Mouse (Mus musculus) T-helper 2 cell (primary cell): ENCODE measurements at regions not wholly inside any gene's neighbourhood (a gene's known extent, or its start where the extent isn't known, plus 50 kb on each side); places are given as distances from the start of the nearest gene placed in this dataset.
"Not testable (repeated sequence)": the region's sequence is repeated elsewhere in the genome, so short reads cannot be mapped to it uniquely, and the experiment has no call there.

Experiments
- in situ Hi-C: fragments of 300-600 bp; cut with MboI, MseI; formaldehyde crosslinking; loops from one replicate; pipeline ENCODE4 v1.15.1; 2025; ENCODE audit warnings: high pct_unique_total_duplicates

DNA sequence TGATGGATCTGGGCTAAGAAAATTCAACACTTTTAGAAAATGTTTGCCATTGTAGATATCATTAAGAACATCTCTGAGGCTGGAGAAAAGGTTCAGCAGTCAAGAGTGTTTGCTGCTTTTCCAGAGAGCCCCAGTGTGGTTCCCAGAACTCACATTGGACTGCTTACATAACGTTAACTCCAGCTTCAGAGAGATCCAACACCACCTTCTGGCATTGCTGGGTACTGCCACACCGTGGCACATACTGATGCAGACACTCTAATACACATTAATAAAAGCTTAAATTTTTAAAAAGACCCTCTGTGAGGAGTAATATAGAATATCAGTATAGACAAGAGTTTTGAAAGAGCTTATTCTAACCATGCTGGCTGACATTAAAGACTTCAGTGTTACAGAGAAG, 313.6 kb upstream of the Zic4 start:
- in situ Hi-C loops: no loop called here

DNA sequence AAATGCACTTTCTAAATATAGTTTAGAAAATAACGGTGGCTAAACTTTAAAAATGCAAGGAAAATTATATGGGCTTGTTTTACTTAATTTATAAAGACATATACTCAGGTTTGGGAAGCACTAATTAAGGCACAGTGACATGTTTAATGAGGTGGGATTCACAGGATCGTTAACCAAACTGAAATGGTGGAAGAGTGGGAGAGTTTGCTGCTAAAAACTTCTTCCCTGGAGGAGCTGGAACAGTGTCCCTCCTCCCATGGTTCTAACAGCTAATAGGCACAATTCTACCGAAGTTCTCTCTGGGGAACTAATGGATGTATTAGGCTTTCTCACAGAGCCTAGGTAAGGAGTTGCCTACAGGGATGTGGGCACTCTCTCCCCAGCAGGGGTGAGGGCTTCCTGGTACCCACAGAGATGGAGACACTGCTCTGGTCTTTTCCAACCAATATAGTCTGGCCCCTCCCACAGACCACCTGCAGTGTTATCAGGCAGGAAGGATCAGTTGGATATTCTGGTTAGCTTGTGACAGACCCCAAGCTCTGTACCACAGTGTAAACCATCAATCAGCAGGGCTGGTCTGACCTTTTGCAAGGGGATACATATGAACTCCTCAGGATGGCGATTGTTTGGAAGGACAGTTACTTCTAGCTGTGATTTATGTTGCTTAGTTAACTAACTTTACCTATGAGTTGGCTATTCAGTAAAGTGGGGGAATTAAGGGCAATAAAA, 309.0 kb upstream of the Zic4 start:
- in situ Hi-C loops: no loop called here

DNA sequence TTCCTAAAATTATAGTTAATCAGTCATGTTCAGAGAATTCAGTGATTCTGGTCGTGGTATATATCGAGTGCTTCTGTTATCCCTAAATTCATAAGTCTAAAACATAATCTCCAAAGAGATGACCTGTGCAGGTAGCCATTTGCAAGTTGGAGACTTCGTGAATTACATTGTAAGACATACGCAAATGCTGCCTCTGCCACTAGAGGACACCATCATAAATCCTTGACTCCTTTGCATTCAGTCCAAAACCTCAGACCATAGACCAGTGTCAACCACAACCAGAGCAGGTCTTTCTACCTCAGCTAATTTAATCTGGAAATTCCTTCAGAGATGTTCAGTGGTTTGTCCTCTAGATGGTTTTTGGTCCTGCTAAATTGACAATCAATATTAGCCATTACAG, 302.8 kb upstream of the Zic4 start:
- in situ Hi-C loops: no loop called here

DNA sequence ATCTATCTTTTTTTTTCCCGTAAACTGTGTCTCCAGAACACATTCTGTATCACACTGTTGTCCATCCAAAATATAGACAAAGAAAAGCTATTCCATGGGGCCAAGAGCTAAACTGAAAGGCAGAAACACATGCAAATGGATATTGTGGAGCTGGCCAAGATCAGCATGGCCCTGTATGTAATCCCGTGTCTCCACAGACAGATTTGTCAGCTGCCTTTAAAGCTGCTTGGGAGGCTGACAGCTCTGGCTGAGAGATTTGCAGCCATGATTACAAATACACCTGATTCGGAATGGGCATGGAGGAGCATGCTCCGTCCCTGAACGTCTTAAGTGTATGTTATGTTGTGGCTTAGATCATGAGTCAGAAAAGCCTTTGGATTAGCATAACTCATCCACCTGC, 292.7 kb upstream of the Zic4 start:
- in situ Hi-C loops: no loop called here

DNA sequence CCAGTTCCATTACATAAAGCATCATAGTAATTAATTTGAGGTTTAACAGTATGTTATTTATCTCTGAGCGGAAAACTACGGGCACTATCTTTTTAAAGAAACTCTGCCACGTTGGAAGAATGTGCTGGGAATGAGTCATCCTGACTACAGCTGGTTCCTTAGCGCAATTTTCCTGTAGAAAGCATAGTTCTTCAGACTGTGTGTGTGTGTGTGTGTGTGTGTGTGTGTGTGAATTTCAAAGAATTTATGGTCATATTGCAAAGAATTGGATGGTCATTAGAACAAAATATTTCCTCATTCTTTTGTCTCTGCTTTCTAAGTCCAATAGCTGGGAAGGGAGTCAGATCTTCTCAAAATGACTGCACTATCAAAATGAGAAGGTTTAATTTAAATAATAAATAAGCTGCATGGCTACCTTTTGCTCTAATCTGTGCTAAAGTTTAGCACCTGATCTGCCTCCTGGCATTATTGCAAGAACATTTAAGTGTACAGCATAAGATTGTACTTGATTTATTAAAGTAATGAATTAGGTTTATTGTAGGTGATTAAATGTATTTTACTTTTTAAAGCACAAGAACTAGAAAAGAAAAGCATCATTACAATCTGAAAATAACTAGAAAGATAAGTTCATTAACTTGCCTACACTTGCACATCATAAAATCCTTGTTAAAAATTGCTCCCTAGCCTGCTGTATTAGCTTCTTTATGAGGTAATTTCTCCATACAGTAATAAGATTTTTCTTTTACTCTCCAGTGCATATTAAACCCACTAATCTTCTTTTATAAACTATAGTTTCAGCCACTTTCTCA, 288.6 kb upstream of the Zic4 start:
- in situ Hi-C loops: no loop called here

DNA sequence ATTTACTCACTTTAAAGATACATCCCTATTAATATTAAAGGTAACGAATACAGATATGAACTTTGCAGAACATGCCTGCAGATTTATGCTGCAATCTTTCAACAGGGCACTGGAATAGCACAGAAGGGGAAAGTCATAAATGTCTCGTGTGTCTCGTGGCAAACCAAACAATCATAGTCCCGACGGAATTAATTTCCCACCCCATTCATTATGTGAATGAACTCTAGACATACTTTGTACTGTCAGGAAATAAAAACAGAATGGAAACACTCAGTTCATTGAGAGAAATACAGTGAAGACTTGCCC, 288.1 kb upstream of the Zic4 start:
- in situ Hi-C loops: no loop called here

DNA sequence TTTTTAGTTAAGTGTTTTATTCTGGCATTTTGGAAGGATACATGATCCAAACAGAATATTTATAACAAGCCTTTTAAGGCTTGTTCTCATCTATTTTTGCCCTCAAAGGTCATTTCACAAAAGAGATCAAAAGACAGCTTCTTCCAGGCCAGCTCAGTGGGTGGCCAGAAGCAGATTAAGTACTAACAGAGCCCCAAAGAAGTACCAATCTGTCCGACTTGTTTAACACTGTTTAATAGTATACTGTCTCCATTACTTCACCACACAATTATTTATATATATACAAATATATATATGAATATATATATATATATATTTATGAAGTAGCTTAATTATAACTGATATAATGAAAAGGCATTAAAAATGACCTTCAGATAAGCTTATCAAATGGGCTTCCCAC, 284.7 kb upstream of the Zic4 start:
- in situ Hi-C loops: no loop called here

DNA sequence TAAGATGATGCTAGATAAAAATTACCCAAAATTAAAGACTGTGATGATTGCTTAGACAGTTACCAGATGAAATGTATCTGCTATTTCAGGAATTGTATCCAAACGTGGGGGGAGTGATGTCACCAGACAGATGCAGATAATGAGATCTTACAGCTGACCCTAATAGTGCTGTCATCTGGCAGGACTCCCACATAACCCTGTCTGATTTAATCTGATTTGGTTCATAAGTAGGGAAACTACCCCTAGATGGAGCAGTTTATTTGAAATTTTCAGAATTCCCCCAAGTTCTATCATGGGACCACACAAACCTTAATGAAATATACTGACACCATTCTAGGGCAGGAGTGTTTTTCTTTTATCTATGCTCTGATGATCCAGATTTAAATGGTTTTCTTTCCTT, 278.4 kb upstream of the Zic4 start:
- in situ Hi-C loops: no loop called here

DNA sequence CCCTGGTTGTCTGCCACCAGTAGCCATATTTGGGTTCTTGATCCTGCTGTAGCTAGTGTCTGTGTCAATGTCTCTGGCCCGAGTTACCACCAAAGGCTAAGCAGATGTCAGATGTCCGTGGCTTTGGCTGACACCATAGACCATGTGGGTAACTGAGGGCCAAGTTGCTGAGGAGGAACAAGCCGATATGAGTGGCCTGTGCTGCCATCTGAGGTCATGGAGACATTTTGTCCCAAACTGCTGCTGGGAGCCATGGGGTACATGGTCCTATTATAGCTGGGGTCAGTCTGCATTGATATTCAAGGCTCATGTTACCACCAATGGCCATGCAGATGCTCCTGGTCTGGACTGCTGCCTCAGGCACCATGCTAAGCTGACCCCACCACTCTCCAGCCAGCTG, 276.3 kb upstream of the Zic4 start:
- in situ Hi-C loops: no loop called here

DNA sequence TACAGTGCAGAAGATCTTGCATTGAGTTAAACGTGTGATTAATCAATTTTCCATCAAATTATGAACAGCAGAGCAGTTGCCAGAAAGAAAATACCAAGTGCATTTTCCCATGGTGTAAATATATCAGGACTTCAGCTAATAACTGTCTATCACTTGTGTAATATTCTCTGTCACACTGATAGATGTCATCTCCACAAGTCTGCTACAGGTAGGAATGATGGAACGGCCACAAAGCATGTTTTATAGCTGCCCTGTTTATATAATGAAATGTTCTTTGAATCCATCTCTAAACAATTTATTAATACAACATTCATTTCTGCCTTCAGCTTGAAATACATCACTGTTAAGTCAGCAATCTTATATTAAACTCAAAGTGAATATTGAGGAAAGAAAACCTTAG, 272.9 kb upstream of the Zic4 start:
- in situ Hi-C loops: no loop called here

DNA sequence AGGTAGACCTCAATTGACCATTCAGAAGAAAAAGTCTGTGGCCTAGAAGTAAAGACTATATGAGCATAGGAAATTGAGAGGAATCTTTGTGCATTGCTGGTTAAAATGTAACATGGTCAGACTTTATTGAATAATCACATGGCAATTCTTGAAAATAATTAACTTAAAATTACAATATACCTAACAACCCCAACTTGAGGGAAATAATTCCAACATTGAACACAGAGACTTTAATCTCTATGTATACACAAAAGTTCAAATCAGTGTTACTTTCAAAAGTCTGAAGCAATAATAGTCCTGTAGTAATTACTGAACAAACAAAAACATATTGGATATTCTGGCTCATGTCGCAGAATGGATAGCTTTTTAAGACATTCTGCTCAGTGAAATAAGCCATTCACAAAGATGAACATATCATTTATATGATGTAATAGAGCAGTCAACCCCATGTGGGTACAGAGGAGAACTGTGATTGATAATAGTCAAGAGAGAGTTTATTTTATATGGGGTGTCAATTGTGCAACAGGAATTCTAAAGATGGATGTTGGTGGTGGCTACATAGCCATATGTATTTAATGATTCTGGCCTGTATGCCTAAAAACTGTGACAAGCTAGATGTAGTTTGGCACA, 270.7 kb upstream of the Zic4 start:
- in situ Hi-C loops: no loop called here

DNA sequence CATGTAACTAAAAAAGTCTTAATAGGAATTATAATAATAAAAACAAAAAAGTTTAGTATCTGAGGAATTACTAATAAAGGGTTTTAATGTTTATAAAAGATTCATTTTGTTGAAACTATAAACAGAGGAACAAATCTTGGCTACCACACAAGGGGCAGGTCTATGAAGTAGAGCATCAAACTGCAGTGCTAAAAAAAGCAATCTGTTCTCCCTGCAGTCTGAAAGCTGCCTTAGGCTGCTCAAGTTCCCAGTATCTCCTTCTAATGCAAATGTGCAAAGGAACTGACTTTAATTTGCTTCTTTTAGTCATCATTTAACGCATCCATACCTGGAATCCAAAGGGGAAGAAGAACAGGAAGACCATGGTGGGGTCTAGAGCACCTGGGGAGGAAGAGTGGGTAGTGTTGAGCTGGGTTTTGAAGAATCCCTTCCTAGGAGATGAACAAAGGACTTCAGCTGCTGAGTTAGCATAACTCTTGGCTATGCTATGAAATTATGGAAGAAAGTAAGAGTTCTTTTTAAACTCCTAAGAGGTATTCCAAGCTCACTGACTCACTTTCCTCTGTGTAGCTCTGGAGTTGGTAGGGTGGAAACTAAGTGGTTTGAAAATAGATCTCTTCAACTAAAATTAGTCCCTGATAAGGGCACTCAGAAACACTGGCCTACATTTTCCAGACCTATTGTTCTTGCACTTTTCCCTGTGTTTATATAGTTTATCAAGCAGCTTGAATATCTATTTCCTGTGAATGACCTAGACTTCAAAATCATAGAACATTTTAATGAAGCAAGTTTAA, 260.4 kb upstream of the Zic4 start:
- in situ Hi-C loops: no loop called here

DNA sequence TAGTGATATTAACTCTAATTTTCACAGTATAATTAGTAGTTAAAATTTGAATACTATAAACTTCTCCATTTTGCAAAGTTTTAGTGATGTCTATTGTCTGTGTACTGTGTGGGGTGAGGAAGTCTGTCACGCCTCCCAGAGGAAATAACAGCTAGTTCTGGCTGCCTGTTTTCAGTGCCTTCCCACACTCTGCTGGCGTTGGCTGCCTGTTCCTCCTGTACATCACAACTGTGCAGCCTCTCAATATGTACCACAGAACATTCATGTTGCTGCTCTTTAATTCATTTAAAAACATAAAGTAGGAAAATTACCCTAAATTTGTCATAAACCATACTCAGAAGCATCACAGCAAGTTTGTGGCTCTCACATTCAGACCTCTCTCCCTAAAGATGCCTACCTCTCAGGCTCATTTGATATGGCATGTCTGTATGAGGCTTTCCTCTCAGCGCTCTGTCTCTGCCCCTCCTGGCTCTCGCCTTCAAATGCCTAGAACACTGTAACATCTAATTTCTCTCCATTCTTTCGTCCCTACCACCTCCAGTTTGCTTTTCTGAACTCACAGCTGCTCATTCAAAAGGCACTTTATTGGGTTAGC, 239.7 kb upstream of the Zic4 start:
- in situ Hi-C loops: no loop called here

DNA sequence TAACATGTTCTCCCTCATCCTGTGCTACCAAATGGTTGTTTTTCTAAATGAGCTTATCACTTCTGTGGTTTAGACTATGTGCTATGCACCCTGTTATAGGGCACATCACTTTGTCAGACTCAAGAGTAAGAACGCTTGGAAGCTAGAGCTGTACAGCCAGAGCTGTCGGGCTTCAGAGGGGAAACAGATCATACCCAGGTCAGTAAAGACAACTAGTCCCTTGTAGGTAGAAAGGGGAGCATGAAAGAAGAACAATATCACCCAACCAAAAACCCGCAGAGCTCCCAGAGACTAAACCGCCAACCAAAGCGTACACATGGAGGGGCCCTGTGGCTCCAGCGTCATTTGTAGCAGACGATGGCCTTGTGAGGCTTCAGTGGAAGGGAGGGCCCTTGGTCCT, 239.0 kb upstream of the Zic4 start:
- in situ Hi-C loops: no loop called here

DNA sequence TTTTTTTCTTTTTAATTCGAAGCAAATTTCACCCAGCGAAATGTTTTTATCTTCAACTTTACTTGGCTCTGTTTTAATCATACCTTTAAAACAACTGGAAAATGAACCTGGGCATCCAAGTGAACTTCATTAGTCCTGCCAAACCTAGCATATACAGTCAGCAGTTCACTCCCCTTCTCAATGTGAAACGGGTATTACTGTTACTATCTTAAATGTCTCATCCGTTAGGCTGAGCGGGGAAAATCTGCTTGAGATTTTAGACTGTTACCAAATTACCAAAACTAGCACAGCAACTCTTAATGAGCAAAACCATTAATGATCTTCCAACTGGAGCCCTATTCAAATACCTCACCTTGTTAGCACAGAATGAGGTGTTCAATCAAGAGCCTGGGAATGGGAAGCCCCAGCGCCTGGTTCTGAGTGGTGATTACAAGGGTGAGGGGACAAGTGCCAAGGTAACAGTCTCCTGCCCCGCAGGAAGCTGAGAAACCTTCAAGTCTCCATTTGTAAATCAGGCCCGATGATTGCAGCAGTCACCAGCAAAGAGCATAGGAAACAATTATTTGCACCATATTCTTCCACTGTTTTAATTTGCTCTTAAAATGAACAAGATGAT, 235.5 kb upstream of the Zic4 start:
- in situ Hi-C loops: no loop called here

DNA sequence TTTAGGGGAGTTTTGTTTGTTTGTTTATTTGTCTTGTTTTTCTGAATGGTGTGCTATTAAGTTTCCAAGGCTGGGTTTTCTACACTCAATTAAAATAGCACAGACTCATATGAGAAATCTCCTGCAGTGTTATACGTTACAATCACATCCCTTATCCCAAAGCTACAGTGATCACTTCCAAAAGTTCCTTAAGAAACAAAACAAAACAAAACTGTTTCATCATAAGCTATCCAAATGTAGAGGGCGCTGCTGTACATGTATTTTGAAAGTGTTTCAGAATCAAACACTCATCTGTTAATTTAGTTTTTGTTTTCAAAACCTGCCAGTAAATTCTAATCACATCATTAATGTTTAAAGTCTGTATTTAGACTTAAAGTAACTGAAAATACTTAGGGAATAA, 233.7 kb upstream of the Zic4 start:
- in situ Hi-C loops: not testable (repeated sequence)

DNA sequence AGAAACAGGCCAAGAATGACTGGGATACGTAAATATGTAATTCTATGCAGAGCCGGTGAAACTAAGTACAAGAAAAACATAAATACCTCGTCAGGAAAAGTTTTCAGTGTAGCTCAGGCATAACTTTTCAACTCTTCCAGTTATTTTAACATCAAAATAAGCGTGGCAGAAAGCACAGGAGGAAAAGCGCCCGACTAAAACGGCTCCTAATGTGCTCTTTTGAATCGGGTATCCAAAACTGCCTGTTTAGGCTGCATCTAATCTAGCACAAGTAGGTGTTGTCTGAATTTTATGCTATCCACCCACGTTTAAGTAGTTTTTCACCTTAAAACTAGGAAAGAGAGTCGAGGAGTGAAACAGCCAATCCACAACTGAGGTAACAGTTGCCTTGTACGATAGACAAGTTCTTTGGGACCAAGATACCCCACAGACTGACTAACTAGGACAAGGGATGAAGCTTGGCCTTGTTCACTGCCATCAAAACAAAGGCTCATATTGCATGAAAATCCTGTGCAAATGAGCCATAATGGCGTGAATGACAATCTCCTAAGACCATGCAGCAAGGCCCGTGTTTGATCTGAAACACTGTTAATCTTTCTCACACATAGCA, 232.0 kb upstream of the Zic4 start:
- in situ Hi-C loops: no loop called here

DNA sequence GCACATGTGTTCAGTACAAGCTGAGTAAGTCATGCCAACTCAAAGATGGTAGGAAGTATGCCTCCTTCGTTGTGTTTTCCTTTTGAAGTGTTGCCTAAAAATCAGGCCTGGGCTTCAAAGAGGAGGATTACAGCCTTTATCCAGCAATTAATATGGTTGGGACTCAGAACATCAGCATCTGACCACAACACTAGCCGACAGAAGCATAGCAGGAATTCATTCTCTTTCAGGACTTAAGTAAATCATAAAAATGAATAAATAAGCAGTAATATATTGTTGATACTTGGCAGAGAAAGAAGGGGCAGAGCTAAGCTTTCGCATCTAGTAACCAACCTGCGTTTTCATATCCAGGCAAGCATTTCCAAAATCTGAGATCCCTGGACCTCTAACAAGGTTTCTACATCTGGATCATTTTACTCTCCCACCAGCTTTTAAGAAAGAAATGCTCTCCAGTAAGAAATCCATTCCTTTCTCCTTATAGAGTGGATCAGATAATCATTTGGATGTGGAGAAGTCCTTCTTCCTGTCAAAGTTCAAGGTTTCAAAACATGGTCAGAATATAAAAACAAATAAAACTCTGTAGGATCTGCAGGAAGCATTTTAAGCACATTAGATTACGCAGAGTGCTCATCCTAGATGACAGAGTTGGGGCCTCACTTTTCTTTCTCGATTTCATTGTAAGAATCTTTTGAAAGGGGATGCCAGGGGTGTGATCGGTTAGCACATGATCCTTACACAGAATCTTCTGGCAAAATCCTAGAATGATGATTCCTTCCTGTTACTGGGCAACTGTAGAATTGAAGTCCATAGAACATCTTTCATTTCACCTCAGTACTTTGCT, 230.6 kb upstream of the Zic4 start:
- in situ Hi-C loops: no loop called here

DNA sequence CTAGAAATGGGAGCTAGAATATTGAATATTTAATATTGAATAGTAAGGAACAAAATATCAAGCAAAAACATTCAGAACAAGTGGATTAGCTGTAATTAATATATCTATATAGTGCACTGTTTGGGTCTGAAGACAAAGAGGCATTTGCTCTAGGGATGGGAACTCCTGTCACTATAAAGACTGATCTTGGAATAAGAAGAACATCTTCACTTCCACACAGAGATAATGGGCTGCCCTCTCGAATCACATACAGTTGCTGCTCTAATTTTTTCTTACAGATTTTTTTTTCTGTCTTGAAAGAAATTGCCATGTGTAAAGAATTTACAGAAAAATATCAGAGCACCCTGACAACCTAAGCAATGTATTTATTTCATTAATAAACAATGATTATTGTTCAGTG, 229.7 kb upstream of the Zic4 start:
- in situ Hi-C loops: no loop called here

DNA sequence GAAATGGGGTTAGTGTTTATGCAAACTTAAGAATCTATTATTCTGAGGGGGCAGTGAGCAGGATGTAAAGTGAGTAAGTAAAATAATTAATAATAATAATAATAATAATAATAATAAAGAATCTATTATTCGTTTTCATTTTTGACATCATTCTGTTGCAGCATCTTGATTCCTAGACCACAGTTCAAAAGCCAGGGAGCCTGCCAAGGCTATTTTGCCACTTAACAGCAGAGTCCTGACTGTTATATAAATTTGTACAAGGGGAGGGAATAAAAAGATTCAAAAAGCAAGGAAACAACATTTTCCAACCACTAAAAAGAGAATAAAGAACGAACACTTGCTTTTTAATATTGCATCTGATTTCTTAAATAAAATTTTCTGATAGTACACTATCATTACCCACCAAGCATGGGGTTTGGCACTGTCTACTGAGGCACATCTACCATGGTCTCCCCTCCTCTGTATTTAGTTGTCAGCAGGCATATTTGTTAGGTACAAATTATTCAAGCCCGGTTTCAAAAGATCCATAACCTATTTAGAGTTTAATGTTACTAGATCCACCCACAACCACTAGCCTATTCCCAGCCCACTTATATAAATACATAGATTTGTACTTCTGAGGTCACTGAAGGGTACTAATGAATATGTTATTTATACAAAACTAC, 228.8 kb upstream of the Zic4 start:
- in situ Hi-C loops: no loop called here
